In the genomic region with DNA sequence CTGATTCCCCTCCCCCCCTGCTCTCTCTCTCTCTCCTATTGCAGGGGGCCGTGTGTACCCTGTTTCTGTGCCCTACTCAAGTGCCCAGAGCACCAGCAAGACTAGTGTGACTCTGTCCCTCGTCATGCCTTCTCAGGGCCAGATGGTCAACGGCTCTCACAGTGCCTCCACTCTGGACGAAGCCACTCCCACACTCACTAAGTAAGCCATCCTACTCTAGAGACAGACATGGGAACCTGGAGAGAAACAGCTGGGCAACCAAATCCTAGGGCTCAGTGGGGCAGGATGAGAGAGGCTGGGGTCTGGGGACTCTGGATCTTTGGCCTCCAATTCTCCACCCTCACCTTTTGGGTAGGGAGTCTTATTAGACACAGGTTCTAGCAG, we compare ENCODE assay signal across 11 mouse cellular contexts. TPM values are rescaled to one million over a fixed set of nuclear protein-coding genes. Genes with fewer than 3 reads are reported as not detected.
DNase-seq lines count a peak whose midpoint lies in the region; ATAC-seq and TF ChIP-seq lines count a peak whose summit lies in the region.
"Had no signal": no experiment of that assay in that cellular context is flagged by ENCODE, and none has a peak within 500 bp of the region (broad histone marks: within the 10 kb centered on the region; RNA-seq: fewer than 3 reads in every experiment).

No protein-coding gene starts in this region.

- TF ChIP-seq EP300 in lung, postnatal 0 days (IDR thresholded peaks at IDR 0.05), result no peak

- H3K27me3 ChIP-seq in heart, embryonic 10.5 days (ENCODE audit: insufficient read depth, poor library complexity, severe bottlenecking), result no peaks in the 10 kb centered on the region
- H3K27me3 ChIP-seq in lung, postnatal 0 days (replicated peaks; ENCODE audit: insufficient read depth, low read length), result no peaks in the 10 kb centered on the region
- H3K27me3 ChIP-seq in intestine, embryonic 16.5 days (replicated peaks; ENCODE audit: control insufficient read depth, insufficient read depth, low read length), result no peaks in the 10 kb centered on the region
- no peaks in the 10 kb centered on the region for H3K27me3 ChIP-seq in stomach, embryonic 15.5 days (replicated peaks)
- no peaks in the 10 kb centered on the region for H3K27me3 ChIP-seq in forebrain, embryonic 12.5 days

- peaks cover 98% of the 10 kb centered on the region for H3K36me3 ChIP-seq in heart, embryonic 10.5 days
- 0 out of 2 replicates have a peak, but pooled peaks cover 8% of the 10 kb centered on the region for H3K36me3 ChIP-seq in lung, postnatal 0 days (ENCODE audit: insufficient read depth, low read length)
- peaks cover 22% of the 10 kb centered on the region for H3K36me3 ChIP-seq in intestine, embryonic 16.5 days (ENCODE audit: control insufficient read depth, insufficient read depth, low read length)
- peaks cover 50% of the 10 kb centered on the region for H3K36me3 ChIP-seq in stomach, embryonic 15.5 days
- H3K36me3 ChIP-seq in forebrain, embryonic 12.5 days (replicated peaks), result peaks cover 85% of the 10 kb centered on the region

- peaks cover 38% of the 10 kb centered on the region for H3K4me1 ChIP-seq in heart, embryonic 10.5 days
- H3K4me1 ChIP-seq in lung, postnatal 0 days (ENCODE audit: insufficient read depth, low read depth, low read length), result peaks cover 3% of the 10 kb centered on the region; the same call in 1 of the 2 replicates
- peaks cover 40% of the 10 kb centered on the region for H3K4me1 ChIP-seq in intestine, embryonic 16.5 days (ENCODE audit: control insufficient read depth, insufficient read depth, low read length)
- H3K4me1 ChIP-seq in stomach, embryonic 15.5 days, result peaks cover 33% of the 10 kb centered on the region
- H3K4me1 ChIP-seq in forebrain, embryonic 12.5 days, result peaks cover 6% of the 10 kb centered on the region

- H3K9ac ChIP-seq in lung, postnatal 0 days (replicated peaks; ENCODE audit: low read depth), result no peak overlapping the region
- H3K9ac ChIP-seq in intestine, embryonic 16.5 days (ENCODE audit: low read depth, low read length), result peak overlapping the region; percentile 40
- no peak overlapping the region for H3K9ac ChIP-seq in stomach, embryonic 15.5 days
- no peak overlapping the region for H3K9ac ChIP-seq in forebrain, embryonic 12.5 days

- H3K4me3 ChIP-seq in heart, embryonic 10.5 days, result no peak overlapping the region
- H3K4me3 ChIP-seq in lung, postnatal 0 days (ENCODE audit: low read depth, low read length), result no peak overlapping the region
- no peak overlapping the region for H3K4me3 ChIP-seq in intestine, embryonic 16.5 days (ENCODE audit: low read length)
- H3K4me3 ChIP-seq in stomach, embryonic 15.5 days (replicated peaks), result no peak overlapping the region
- H3K4me3 ChIP-seq in forebrain, embryonic 12.5 days (replicated peaks), result no peak overlapping the region

- DNase-seq in heart, embryonic 10.5 days (ENCODE audit: low spot score), result no peak
- DNase-seq in heart, postnatal 4 days, result no peak
- DNase-seq in lung, postnatal 0 days (ENCODE audit: low spot score), result peak; percentile 25
- no peak for DNase-seq in lung, postnatal 36 days
- DNase-seq in gastrocnemius, postnatal 36 days, result no peak

- H3K4me2 ChIP-seq in lung, postnatal 0 days (replicated peaks; ENCODE audit: low read depth, low read length), result no peak overlapping the region
- no peak overlapping the region for H3K4me2 ChIP-seq in intestine, embryonic 16.5 days (ENCODE audit: low read depth, low read length)
- no peak overlapping the region for H3K4me2 ChIP-seq in stomach, embryonic 15.5 days
- H3K4me2 ChIP-seq in forebrain, embryonic 12.5 days, result no peak overlapping the region

- no peaks in the 10 kb centered on the region for H3K9me3 ChIP-seq in heart, embryonic 10.5 days
- no peaks in the 10 kb centered on the region for H3K9me3 ChIP-seq in lung, postnatal 0 days (ENCODE audit: low read length)
- H3K9me3 ChIP-seq in intestine, embryonic 16.5 days (ENCODE audit: control insufficient read depth, low read length), result no peaks in the 10 kb centered on the region
- H3K9me3 ChIP-seq in stomach, embryonic 15.5 days, result no peaks in the 10 kb centered on the region
- no peaks in the 10 kb centered on the region for H3K9me3 ChIP-seq in forebrain, embryonic 12.5 days

- no peak for TF ChIP-seq CTCF in lung, postnatal 0 days (IDR thresholded peaks at IDR 0.05)

- intact Hi-C loops in gastrocnemius, postnatal 36 days (cut with DNase I), result no loop called here

- 55% methylated on average over 4 of the region's 4 CpGs for WGBS in heart, embryonic 10.5 days
- WGBS in lung, postnatal 0 days, result 42% methylated on average over 4 of the region's 4 CpGs
- 41% methylated on average over 4 of the region's 4 CpGs for WGBS in intestine, embryonic 16.5 days
- WGBS in stomach, embryonic 15.5 days, result 42% methylated on average over 4 of the region's 4 CpGs
- 78% methylated on average over 4 of the region's 4 CpGs for WGBS in forebrain, embryonic 12.5 days

- peak; percentile 34 for ATAC-seq in lung, postnatal 0 days
- peak; percentile 3; the same call in 1 of the 2 replicates for ATAC-seq in intestine, embryonic 16.5 days
- no peak for ATAC-seq in stomach, embryonic 15.5 days (ENCODE audit: insufficient read depth, low FRiP score, low read depth)
- no peak for ATAC-seq in forebrain, embryonic 12.5 days (ENCODE audit: low FRiP score)
- ATAC-seq: activated CD4-positive, CD25-positive, alpha-beta regulatory T cell, adult 4 months; CD4-positive, CD25-positive, alpha-beta regulatory T cell, adult 4 months had no signal

- peak overlapping the region; percentile 78; the same call in 1 of the 2 replicates for H3K27ac ChIP-seq in heart, embryonic 10.5 days
- H3K27ac ChIP-seq in lung, postnatal 0 days (ENCODE audit: low read length), result peak overlapping the region; percentile 91
- peak overlapping the region; percentile 89 for H3K27ac ChIP-seq in intestine, embryonic 16.5 days (ENCODE audit: low read length)
- peak overlapping the region; percentile 91 for H3K27ac ChIP-seq in stomach, embryonic 15.5 days
- H3K27ac ChIP-seq in forebrain, embryonic 12.5 days, result no peak overlapping the region; the same call in 1 of the 2 replicates
- H3K27ac ChIP-seq: macrophage had no signal

RNA-seq across cellular contexts. Expression of gene Mgat3, which starts 14.8 kb away (rescaled TPM):
- 1.1 and 2.8 TPM in 2 replicates for polyA plus RNA-seq in heart, embryonic 10.5 days (2016; fragmentation: Nextera tagmentation; extraction: Ambion mirVana)
- 1 to 10 TPM; 2.5 TPM for total RNA-seq in heart, postnatal 4 days (2021)
- polyA plus RNA-seq in lung, postnatal 0 days (2015; fragmentation: Nextera tagmentation; extraction: Ambion mirVana), result 3.0 and 3.9 TPM in 2 replicates
- polyA plus RNA-seq in intestine, embryonic 16.5 days (2015; fragmentation: Nextera tagmentation; extraction: Ambion mirVana), result 14.8 and 19.7 TPM in 2 replicates
- 9.6 and 10.6 TPM in 2 replicates for polyA plus RNA-seq in stomach, embryonic 15.5 days (2015; fragmentation: Nextera tagmentation; extraction: Ambion mirVana)
- polyA plus RNA-seq in forebrain, embryonic 12.5 days (2016; fragmentation: Nextera tagmentation; extraction: Ambion mirVana), result 8.6 and 9.6 TPM in 2 replicates
- under 1 TPM; 0.64 to 0.96 TPM for total RNA-seq in gastrocnemius, postnatal 36 days (2021)

RNA-seq across cellular contexts. Expression of gene Tab1, which starts 25.8 kb away (rescaled TPM):
- 34.2 and 38.1 TPM in 2 replicates for polyA plus RNA-seq in heart, embryonic 10.5 days (2016; fragmentation: Nextera tagmentation; extraction: Ambion mirVana)
- total RNA-seq in heart, postnatal 4 days (2021), result 10 to 100 TPM; 36.5 to 37.0 TPM
- 18.1 and 19.1 TPM in 2 replicates for polyA plus RNA-seq in lung, postnatal 0 days (2015; fragmentation: Nextera tagmentation; extraction: Ambion mirVana)
- polyA plus RNA-seq in intestine, embryonic 16.5 days (2015; fragmentation: Nextera tagmentation; extraction: Ambion mirVana), result 28.2 and 29.6 TPM in 2 replicates
- 29.5 and 33.2 TPM in 2 replicates for polyA plus RNA-seq in stomach, embryonic 15.5 days (2015; fragmentation: Nextera tagmentation; extraction: Ambion mirVana)
- 40.5 and 44.0 TPM in 2 replicates for polyA plus RNA-seq in forebrain, embryonic 12.5 days (2016; fragmentation: Nextera tagmentation; extraction: Ambion mirVana)
- total RNA-seq in gastrocnemius, postnatal 36 days (2021), result 10 to 100 TPM; 11.9 to 16.4 TPM

Comparison
In these comparisons a context has a peak if more than half of its experiments do, and no peak if none do; other contexts are left out.
1. ATAC-seq: peak in lung, postnatal 0 days (single experiment) and intestine, embryonic 16.5 days (single experiment); none in stomach, embryonic 15.5 days (single experiment) and forebrain, embryonic 12.5 days (single experiment).